7 mouse cellular contexts compared by ENCODE assay signal in genomic region chr2:30078349-30078712, GRCm38 (mm10). TPM values are rescaled to one million over a fixed set of nuclear protein-coding genes. Genes with fewer than 3 reads are reported as not detected.
DNase-seq lines count a peak whose midpoint lies in the region; ATAC-seq and TF ChIP-seq lines count a peak whose summit lies in the region.

No protein-coding gene starts in this region.

- no peak for TF ChIP-seq RAD21 in MEL (IDR thresholded peaks at IDR 0.05; ENCODE audit: low read depth, low read length)

- no peak for TF ChIP-seq POLR2A in MEL (IDR thresholded peaks at IDR 0.05; ENCODE audit: control insufficient read depth in 1 of 2, insufficient read depth in 1 of 2, low read depth in 1 of 2, low read length in 2 of 2, poor library complexity in 1 of 2)

- H3K4me1 ChIP-seq in MEL (ENCODE audit: control insufficient read depth in 1 of 2, insufficient read depth in 2 of 2, low read length in 2 of 2), result peaks cover 0 to 5% of the 10 kb centered on the region in 2 experiments; a peak in 2 of 4 replicates
- H3K4me1 ChIP-seq in hindbrain, embryonic 12.5 days, result peaks cover 17% of the 10 kb centered on the region
- H3K4me1 ChIP-seq in liver, embryonic 16.5 days (ENCODE audit: control insufficient read depth, low read depth, low read length), result peaks cover 16% of the 10 kb centered on the region
- peaks cover 4% of the 10 kb centered on the region; the same call in 1 of the 2 replicates for H3K4me1 ChIP-seq in stomach, postnatal 0 days (replicated peaks; ENCODE audit: control insufficient read depth, insufficient read depth)

- no peaks in the 10 kb centered on the region for H3K79me2 ChIP-seq in MEL (ENCODE audit: control insufficient read depth, insufficient read depth, low read length, poor library complexity)

- WGBS in hindbrain, embryonic 12.5 days, result 23% methylated on average over 10 of the region's 10 CpGs
- 6% methylated on average over 10 of the region's 10 CpGs for WGBS in liver, embryonic 16.5 days (ENCODE audit: insufficient replicate concordance)
- 11% methylated on average over 10 of the region's 10 CpGs for WGBS in stomach, postnatal 0 days

- peaks cover 0 to 2% of the 10 kb centered on the region in 2 experiments; a peak in 1 of 4 replicates for H3K36me3 ChIP-seq in MEL (ENCODE audit: control insufficient read depth in 1 of 2, insufficient read depth in 2 of 2, low read length in 2 of 2)
- 0 out of 2 replicates have a peak, but pooled peaks cover 3% of the 10 kb centered on the region for H3K36me3 ChIP-seq in hindbrain, embryonic 12.5 days
- H3K36me3 ChIP-seq in liver, embryonic 16.5 days (ENCODE audit: control insufficient read depth, insufficient read depth), result no peaks in the 10 kb centered on the region
- H3K36me3 ChIP-seq in stomach, postnatal 0 days (ENCODE audit: control insufficient read depth, insufficient read depth, low read length), result peaks cover 1% of the 10 kb centered on the region; the same call in 1 of the 2 replicates

- 0 out of 4 replicates have a peak overlapping the region, but pooled peaks of 1 of the 2 experiments have one; percentile 22 for H3K4me3 ChIP-seq in MEL (ENCODE audit: control insufficient read depth in 1 of 2, insufficient read depth in 1 of 2, low read depth in 2 of 2, low read length in 2 of 2)
- peak overlapping the region; percentile 41 for H3K4me3 ChIP-seq in hindbrain, embryonic 12.5 days
- H3K4me3 ChIP-seq in liver, embryonic 16.5 days (ENCODE audit: low read depth, low read length), result peak overlapping the region; percentile 72
- H3K4me3 ChIP-seq in stomach, postnatal 0 days (ENCODE audit: low read depth, low read length), result no peak overlapping the region; the same call in 1 of the 2 replicates

- H3K9me3 ChIP-seq in MEL (replicated peaks; ENCODE audit: insufficient read depth, low read length), result no peaks in the 10 kb centered on the region
- no peaks in the 10 kb centered on the region for H3K9me3 ChIP-seq in hindbrain, embryonic 12.5 days (replicated peaks)
- H3K9me3 ChIP-seq in liver, embryonic 16.5 days (replicated peaks; ENCODE audit: control insufficient read depth, low read length), result no peaks in the 10 kb centered on the region
- H3K9me3 ChIP-seq in stomach, postnatal 0 days (ENCODE audit: control insufficient read depth, low read length), result no peaks in the 10 kb centered on the region

- peak; percentile 1; the same call in 1 of the 2 replicates for ATAC-seq in erythroblast, adult 5-6 weeks (replicated peaks; ENCODE audit: low FRiP score, poor library complexity, severe bottlenecking)
- peak; percentile 3; the same call in 1 of the 2 replicates for ATAC-seq in hindbrain, embryonic 12.5 days (ENCODE audit: low FRiP score)
- ATAC-seq in liver, embryonic 16.5 days (ENCODE audit: low read depth), result peak; percentile 5; the same call in 1 of the 2 replicates
- no peak; the same call in 1 of the 2 replicates for ATAC-seq in stomach, postnatal 0 days (ENCODE audit: low FRiP score, low TSS enrichment)

- no peak overlapping the region for H3K27ac ChIP-seq in MEL (ENCODE audit: control insufficient read depth, low read depth, low read length)
- H3K27ac ChIP-seq in hindbrain, embryonic 12.5 days, result 0 out of 2 replicates have a peak overlapping the region, but pooled peaks have one; percentile 50
- H3K27ac ChIP-seq in liver, embryonic 16.5 days (ENCODE audit: low read length), result no peak overlapping the region
- H3K27ac ChIP-seq in stomach, postnatal 0 days (replicated peaks), result peak overlapping the region; percentile 78

- peak overlapping the region; percentile 78 for H3K4me2 ChIP-seq in hindbrain, embryonic 12.5 days (replicated peaks)
- H3K4me2 ChIP-seq in liver, embryonic 16.5 days (ENCODE audit: low read depth, low read length), result peak overlapping the region; percentile 98
- peak overlapping the region; percentile 98 for H3K4me2 ChIP-seq in stomach, postnatal 0 days (replicated peaks; ENCODE audit: low read depth)

- TF ChIP-seq EP300 in MEL (IDR thresholded peaks at IDR 0.05; ENCODE audit: low read depth in 1 of 2, low read length in 2 of 2), result no peak
- no peak for TF ChIP-seq EP300 in stomach, postnatal 0 days (optimal IDR thresholded peaks at IDR 0.05)

- peak overlapping the region; percentile 9; the same call in 1 of the 2 replicates for H3K9ac ChIP-seq in MEL (ENCODE audit: control insufficient read depth, low read depth, low read length, poor library complexity, severe bottlenecking)
- H3K9ac ChIP-seq in hindbrain, embryonic 12.5 days, result peak overlapping the region; percentile 61; the same call in 1 of the 2 replicates
- H3K9ac ChIP-seq in liver, embryonic 16.5 days (ENCODE audit: low read depth, low read length), result no peak overlapping the region
- H3K9ac ChIP-seq in stomach, postnatal 0 days (ENCODE audit: low read length), result peak overlapping the region; percentile 35

- H3K27me3 ChIP-seq in MEL (ENCODE audit: control insufficient read depth in 1 of 2, insufficient read depth in 2 of 2, low read length in 2 of 2), result no peaks in the 10 kb centered on the region
- H3K27me3 ChIP-seq in hindbrain, embryonic 12.5 days, result no peaks in the 10 kb centered on the region
- H3K27me3 ChIP-seq in liver, embryonic 16.5 days (ENCODE audit: control insufficient read depth, insufficient read depth, low read depth, low read length), result no peaks in the 10 kb centered on the region
- no peaks in the 10 kb centered on the region for H3K27me3 ChIP-seq in stomach, postnatal 0 days (ENCODE audit: control insufficient read depth, insufficient read depth, low read length)

- TF ChIP-seq CTCF in MEL (IDR thresholded peaks at IDR 0.05 in 2 of 3, conservative IDR thresholded peaks at IDR 0.05 in 1 of 3; ENCODE audit: control insufficient read depth in 1 of 3, insufficient read depth in 1 of 3, low read depth in 2 of 3, low read length in 3 of 3, poor library complexity in 1 of 3, severe bottlenecking in 1 of 3), result no peak; a peak in 1 of 6 replicates
- TF ChIP-seq CTCF in stomach, postnatal 0 days (IDR thresholded peaks at IDR 0.05; ENCODE audit: low read depth), result no peak

- no peak for DNase-seq in MEL (ENCODE audit: low read depth, low spot score)
- DNase-seq in stomach, postnatal 0 days (ENCODE audit: low spot score), result no peak
- DNase-seq in ovary, postnatal 14 days (ENCODE audit: low spot score), result no peak
- no peak for DNase-seq in right cerebral cortex, postnatal 25 days

RNA-seq across cellular contexts. Expression of gene Pkn3, which starts 0.8 kb away (rescaled TPM):
- 2.0 and 2.9 TPM in 2 replicates for total RNA-seq in MEL (2012; rRNA removed)
- 1 to 10 TPM in 1 of 2 experiments, not detected in 1; 5.8 TPM for polyA plus RNA-seq in MEL (2012; ENCODE audit: insufficient read depth in 1 of 2, insufficient read length in 2 of 2, low read depth in 1 of 2, low replicate concordance in 2 of 2, missing spikeins in 1 of 2)
- total RNA-seq in erythroblast, adult 5-6 weeks (2015; ENCODE audit: low replicate concordance), result 0.63 and 13.3 TPM in 2 replicates
- total RNA-seq in erythroblast, adult 5-6 weeks (2017; ENCODE audit: low replicate concordance), result 0.68 and 3.3 TPM in 2 replicates
- 7.0 and 7.2 TPM in 2 replicates for polyA plus RNA-seq in hindbrain, embryonic 12.5 days (2016; fragmentation: Nextera tagmentation; extraction: Ambion mirVana)
- polyA plus RNA-seq in liver, embryonic 16.5 days (2015; fragmentation: Nextera tagmentation; extraction: Ambion mirVana), result 2.1 and 2.3 TPM in 2 replicates
- polyA plus RNA-seq in stomach, postnatal 0 days (2015; fragmentation: Nextera tagmentation; extraction: Ambion mirVana), result 3.0 and 3.1 TPM in 2 replicates

RNA-seq across cellular contexts. Expression of gene Zdhhc12, which starts 15.1 kb away (rescaled TPM):
- total RNA-seq in MEL (2012; rRNA removed), result 22.6 and 25.1 TPM in 2 replicates
- polyA plus RNA-seq in MEL (2012; ENCODE audit: insufficient read depth in 1 of 2, insufficient read length in 2 of 2, low read depth in 1 of 2, low replicate concordance in 2 of 2, missing spikeins in 1 of 2), result 10 to 100 TPM in 1 of 2 experiments, not detected in 1; 42.1 TPM
- 7.9 TPM in 1 of 2 replicates, not detected in the other for total RNA-seq in erythroblast, adult 5-6 weeks (2015; ENCODE audit: low replicate concordance)
- 0.85 and 2.9 TPM in 2 replicates for total RNA-seq in erythroblast, adult 5-6 weeks (2017; ENCODE audit: low replicate concordance)
- polyA plus RNA-seq in hindbrain, embryonic 12.5 days (2016; fragmentation: Nextera tagmentation; extraction: Ambion mirVana), result 23.7 and 25.5 TPM in 2 replicates
- polyA plus RNA-seq in liver, embryonic 16.5 days (2015; fragmentation: Nextera tagmentation; extraction: Ambion mirVana), result 17.6 and 18.7 TPM in 2 replicates
- 27.7 and 27.8 TPM in 2 replicates for polyA plus RNA-seq in stomach, postnatal 0 days (2015; fragmentation: Nextera tagmentation; extraction: Ambion mirVana)

RNA-seq across cellular contexts. Expression of gene Set, which starts 21.2 kb away (rescaled TPM):
- 580 and 633 TPM in 2 replicates for total RNA-seq in MEL (2012; rRNA removed)
- polyA plus RNA-seq in MEL (2012; ENCODE audit: insufficient read depth in 1 of 2, insufficient read length in 2 of 2, low read depth in 1 of 2, low replicate concordance in 2 of 2, missing spikeins in 1 of 2), result 100 to 1,000 TPM; 250 to 973 TPM
- 50.0 and 56.0 TPM in 2 replicates for total RNA-seq in erythroblast, adult 5-6 weeks (2015; ENCODE audit: low replicate concordance)
- 143 and 233 TPM in 2 replicates for total RNA-seq in erythroblast, adult 5-6 weeks (2017; ENCODE audit: low replicate concordance)
- 558 and 568 TPM in 2 replicates for polyA plus RNA-seq in hindbrain, embryonic 12.5 days (2016; fragmentation: Nextera tagmentation; extraction: Ambion mirVana)
- polyA plus RNA-seq in liver, embryonic 16.5 days (2015; fragmentation: Nextera tagmentation; extraction: Ambion mirVana), result 117 and 130 TPM in 2 replicates
- 202 and 206 TPM in 2 replicates for polyA plus RNA-seq in stomach, postnatal 0 days (2015; fragmentation: Nextera tagmentation; extraction: Ambion mirVana)

RNA-seq across cellular contexts. Expression of gene Wdr34, which starts 29.6 kb away (rescaled TPM):
- total RNA-seq in MEL (2012; rRNA removed), result 49.3 and 53.1 TPM in 2 replicates
- 10 to 100 TPM in 1 of 2 experiments, not detected in 1; 78.3 TPM for polyA plus RNA-seq in MEL (2012; ENCODE audit: insufficient read depth in 1 of 2, insufficient read length in 2 of 2, low read depth in 1 of 2, low replicate concordance in 2 of 2, missing spikeins in 1 of 2)
- 3.5 and 4.6 TPM in 2 replicates for total RNA-seq in erythroblast, adult 5-6 weeks (2015; ENCODE audit: low replicate concordance)
- 0.09 and 0.84 TPM in 2 replicates for total RNA-seq in erythroblast, adult 5-6 weeks (2017; ENCODE audit: low replicate concordance)
- polyA plus RNA-seq in hindbrain, embryonic 12.5 days (2016; fragmentation: Nextera tagmentation; extraction: Ambion mirVana), result 40.4 and 41.0 TPM in 2 replicates
- 5.3 and 5.7 TPM in 2 replicates for polyA plus RNA-seq in liver, embryonic 16.5 days (2015; fragmentation: Nextera tagmentation; extraction: Ambion mirVana)
- polyA plus RNA-seq in stomach, postnatal 0 days (2015; fragmentation: Nextera tagmentation; extraction: Ambion mirVana), result 10.9 and 13.2 TPM in 2 replicates

RNA-seq across cellular contexts. Expression of gene Zer1, which starts 46.1 kb away (rescaled TPM):
- total RNA-seq in MEL (2012; rRNA removed), result 3.9 and 4.3 TPM in 2 replicates
- 10 to 100 TPM in 1 of 2 experiments, not detected in 1; 14.0 TPM for polyA plus RNA-seq in MEL (2012; ENCODE audit: insufficient read depth in 1 of 2, insufficient read length in 2 of 2, low read depth in 1 of 2, low replicate concordance in 2 of 2, missing spikeins in 1 of 2)
- total RNA-seq in erythroblast, adult 5-6 weeks (2015; ENCODE audit: low replicate concordance), result 10.2 and 10.4 TPM in 2 replicates
- total RNA-seq in erythroblast, adult 5-6 weeks (2017; ENCODE audit: low replicate concordance), result 12.8 and 17.0 TPM in 2 replicates
- 11.8 and 12.6 TPM in 2 replicates for polyA plus RNA-seq in hindbrain, embryonic 12.5 days (2016; fragmentation: Nextera tagmentation; extraction: Ambion mirVana)
- polyA plus RNA-seq in liver, embryonic 16.5 days (2015; fragmentation: Nextera tagmentation; extraction: Ambion mirVana), result 2.3 and 2.5 TPM in 2 replicates
- polyA plus RNA-seq in stomach, postnatal 0 days (2015; fragmentation: Nextera tagmentation; extraction: Ambion mirVana), result 2.9 and 3.1 TPM in 2 replicates

Comparison
In these comparisons a context has a peak if more than half of its experiments do, and no peak if none do; other contexts are left out.
1. H3K27ac ChIP-seq: peak in hindbrain, embryonic 12.5 days (single experiment) and stomach, postnatal 0 days (single experiment); none in MEL (single experiment) and liver, embryonic 16.5 days (single experiment).
2. Peak in every context shown above with its lines, with median percentiles within 50 percentile points of each other: H3K4me2 ChIP-seq.